Mouse (Mus musculus): ENCODE results near the gene Dydc2. TPM values are rescaled to one million over a fixed set of nuclear protein-coding genes. Genes with fewer than 3 reads are reported as not detected.

Gene Dydc2
- total RNA-seq, 1 experiment from 2014 or later, result not detected

GRCm38 (mm10) chr14:41065168-41065567, 3.8 kb downstream of the Dydc2 start:
- peak; percentile 12 to 32; a peak in 1 of 4 replicates for ATAC-seq (replicated peaks in 1 of 2; ENCODE audit: insufficient read depth in 1 of 2, low FRiP score in 2 of 2, low TSS enrichment in 1 of 2, low read depth in 1 of 2, poor library complexity in 2 of 2, severe bottlenecking in 2 of 2)

GRCm38 (mm10) chr14:41053190-41053589, 15.8 kb downstream of the Dydc2 start:
- 0 out of 4 replicates have a peak, but pooled peaks of 1 of the 2 experiments have one; percentile 37 for ATAC-seq (replicated peaks in 1 of 2; ENCODE audit: insufficient read depth in 1 of 2, low FRiP score in 2 of 2, low TSS enrichment in 1 of 2, low read depth in 1 of 2, poor library complexity in 2 of 2, severe bottlenecking in 2 of 2)

GRCm38 (mm10) chr14:41052481-41052880, 16.5 kb downstream of the Dydc2 start:
- ATAC-seq (replicated peaks in 1 of 2; ENCODE audit: insufficient read depth in 1 of 2, low FRiP score in 2 of 2, low TSS enrichment in 1 of 2, low read depth in 1 of 2, poor library complexity in 2 of 2, severe bottlenecking in 2 of 2), result peak; percentile 51 to 59; a peak in 3 of 4 replicates

- ATAC-seq (replicated peaks in 1 of 2; ENCODE audit: insufficient read depth in 1 of 2, low FRiP score in 2 of 2, low TSS enrichment in 1 of 2, low read depth in 1 of 2, poor library complexity in 2 of 2, severe bottlenecking in 2 of 2), result no peak
Observed at GRCm38 (mm10) chr14:41050471-41050870, 18.5 kb downstream of the Dydc2 start.

GRCm38 (mm10) chr14:41047402-41047801, 21.6 kb downstream of the Dydc2 start:
- no peak for ATAC-seq (replicated peaks in 1 of 2; ENCODE audit: insufficient read depth in 1 of 2, low FRiP score in 2 of 2, low TSS enrichment in 1 of 2, low read depth in 1 of 2, poor library complexity in 2 of 2, severe bottlenecking in 2 of 2)

GRCm38 (mm10) chr14:41035146-41035798, 33.7 kb downstream of the Dydc2 start:
- peak; percentile 81 to 86; a peak in 3 of 4 replicates for ATAC-seq (replicated peaks in 1 of 2; ENCODE audit: insufficient read depth in 1 of 2, low FRiP score in 2 of 2, low TSS enrichment in 1 of 2, low read depth in 1 of 2, poor library complexity in 2 of 2, severe bottlenecking in 2 of 2)

GRCm38 (mm10) chr14:41033135-41034110, 35.6 kb downstream of the Dydc2 start:
- peak; percentile 85 to 89 for ATAC-seq (replicated peaks in 1 of 2; ENCODE audit: insufficient read depth in 1 of 2, low FRiP score in 2 of 2, low TSS enrichment in 1 of 2, low read depth in 1 of 2, poor library complexity in 2 of 2, severe bottlenecking in 2 of 2)

GRCm38 (mm10) chr14:41030989-41031513, 38.0 kb downstream of the Dydc2 start:
- ATAC-seq (replicated peaks in 1 of 2; ENCODE audit: insufficient read depth in 1 of 2, low FRiP score in 2 of 2, low TSS enrichment in 1 of 2, low read depth in 1 of 2, poor library complexity in 2 of 2, severe bottlenecking in 2 of 2), result no peak

- no peak for ATAC-seq (replicated peaks in 1 of 2; ENCODE audit: insufficient read depth in 1 of 2, low FRiP score in 2 of 2, low TSS enrichment in 1 of 2, low read depth in 1 of 2, poor library complexity in 2 of 2, severe bottlenecking in 2 of 2)
Observed at GRCm38 (mm10) chr14:41029303-41029702, 39.7 kb downstream of the Dydc2 start.

- ATAC-seq (replicated peaks in 1 of 2; ENCODE audit: insufficient read depth in 1 of 2, low FRiP score in 2 of 2, low TSS enrichment in 1 of 2, low read depth in 1 of 2, poor library complexity in 2 of 2, severe bottlenecking in 2 of 2), result no peak
Observed at GRCm38 (mm10) chr14:41025594-41026284, 43.3 kb downstream of the Dydc2 start.

- ATAC-seq (replicated peaks in 1 of 2; ENCODE audit: insufficient read depth in 1 of 2, low FRiP score in 2 of 2, low TSS enrichment in 1 of 2, low read depth in 1 of 2, poor library complexity in 2 of 2, severe bottlenecking in 2 of 2), result no peak
Observed at GRCm38 (mm10) chr14:41025087-41025486, 43.9 kb downstream of the Dydc2 start.

GRCm38 (mm10) chr14:41021246-41021645, 47.8 kb downstream of the Dydc2 start:
- no peak for ATAC-seq (replicated peaks in 1 of 2; ENCODE audit: insufficient read depth in 1 of 2, low FRiP score in 2 of 2, low TSS enrichment in 1 of 2, low read depth in 1 of 2, poor library complexity in 2 of 2, severe bottlenecking in 2 of 2)

GRCm38 (mm10) chr14:41017460-41017859, 51.5 kb downstream of the Dydc2 start:
- no peak for ATAC-seq (replicated peaks in 1 of 2; ENCODE audit: insufficient read depth in 1 of 2, low FRiP score in 2 of 2, low TSS enrichment in 1 of 2, low read depth in 1 of 2, poor library complexity in 2 of 2, severe bottlenecking in 2 of 2)

- ATAC-seq (replicated peaks in 1 of 2; ENCODE audit: insufficient read depth in 1 of 2, low FRiP score in 2 of 2, low TSS enrichment in 1 of 2, low read depth in 1 of 2, poor library complexity in 2 of 2, severe bottlenecking in 2 of 2), result no peak
Observed at GRCm38 (mm10) chr14:41014701-41015240, 54.2 kb downstream of the Dydc2 start.

GRCm38 (mm10) chr14:41013630-41014613, 55.1 kb downstream of the Dydc2 start, which contains the start of gene Fam213a:
Gene Fam213a, minus strand, starts transcription at chr14:41013788.
- ATAC-seq (replicated peaks in 1 of 2; ENCODE audit: insufficient read depth in 1 of 2, low FRiP score in 2 of 2, low TSS enrichment in 1 of 2, low read depth in 1 of 2, poor library complexity in 2 of 2, severe bottlenecking in 2 of 2), result peak; percentile 95 to 96

- no peak for ATAC-seq (replicated peaks in 1 of 2; ENCODE audit: insufficient read depth in 1 of 2, low FRiP score in 2 of 2, low TSS enrichment in 1 of 2, low read depth in 1 of 2, poor library complexity in 2 of 2, severe bottlenecking in 2 of 2)
Observed at GRCm38 (mm10) chr14:41013143-41013542, 55.9 kb downstream of the Dydc2 start.

All from hematopoietic stem cell, adult 5-6 weeks (primary cell).